Comparison of ENCODE assay signal across 28 mouse cellular contexts in genomic region chr4:67662122-67662521, GRCm38 (mm10).
DNase-seq lines count a peak whose midpoint lies in the region; ATAC-seq and TF ChIP-seq lines count a peak whose summit lies in the region.
"Had no signal": no experiment of that assay in that cellular context is flagged by ENCODE, and none has a peak within 500 bp of the region (broad histone marks: within the 10 kb centered on the region; RNA-seq: fewer than 3 reads in every experiment).

No protein-coding gene starts in this region.

- H3K4me1 ChIP-seq in forebrain, embryonic 12.5 days, result no peaks in the 10 kb centered on the region
- H3K4me1 ChIP-seq in forebrain, embryonic 10.5 days, result no peaks in the 10 kb centered on the region
- H3K4me1 ChIP-seq: embryonic facial prominence, embryonic 13.5 days; heart, embryonic 12.5 days; kidney, embryonic 15.5 days; limb, embryonic 12.5 days; liver, embryonic 15.5 days; neural tube, embryonic 13.5 days had no signal

- no peak overlapping the region for H3K27ac ChIP-seq in forebrain, embryonic 12.5 days
- H3K27ac ChIP-seq in forebrain, embryonic 10.5 days, result no peak overlapping the region
- H3K27ac ChIP-seq: embryonic facial prominence, embryonic 13.5 days; heart, adult 2 months; hindbrain, embryonic 14.5 days; kidney, embryonic 15.5 days; left cerebral cortex, adult 2 months; limb, embryonic 12.5 days; liver, embryonic 15.5 days; neural tube, embryonic 13.5 days had no signal

- peak; percentile 63; the same call in 1 of the 2 replicates for ATAC-seq in forebrain, embryonic 12.5 days (ENCODE audit: low FRiP score)
- no peak for ATAC-seq in erythroblast, adult 5-6 weeks (replicated peaks; ENCODE audit: low FRiP score, poor library complexity, severe bottlenecking)
- ATAC-seq: CD4-positive, CD25-positive, alpha-beta regulatory T cell, adult 4 months; inflammation-experienced regulatory T-cells, adult 6 months had no signal

- TF ChIP-seq POLR2A in brain, embryonic 14.5 days (IDR thresholded peaks at IDR 0.05; ENCODE audit: borderline replicate concordance, extremely low read depth, insufficient read depth, insufficient read length, poor library complexity, severe bottlenecking), result no peak

- H3K36me3 ChIP-seq in forebrain, embryonic 12.5 days (replicated peaks), result no peaks in the 10 kb centered on the region
- H3K36me3 ChIP-seq in forebrain, embryonic 10.5 days (replicated peaks), result no peaks in the 10 kb centered on the region
- H3K36me3 ChIP-seq: embryonic facial prominence, embryonic 13.5 days; heart, embryonic 12.5 days; kidney, embryonic 15.5 days; limb, embryonic 12.5 days; liver, embryonic 15.5 days; neural tube, embryonic 13.5 days had no signal

- no peak for DNase-seq in forebrain, embryonic 10.5 days (ENCODE audit: extremely low spot score, low spot score)
- peak; percentile 84 for DNase-seq in Muller cell, postnatal 12 days (ENCODE audit: inconsistent ontology term)
- DNase-seq in brain, embryonic 14.5 days (ENCODE audit: low read depth), result peak; percentile 76
- DNase-seq in retina, embryonic 14.5 days (ENCODE audit: low spot score), result peak; percentile 45
- no peak for DNase-seq in urinary bladder, postnatal 14 days (ENCODE audit: low spot score)
- DNase-seq: adrenal gland, adult 2 months; adrenal gland, postnatal 36 days; cerebellum, adult 8-10 months; embryo, embryonic 11 days; heart, adult 2 months; heart, postnatal 4 days; kidney, adult 18-20 months; kidney, postnatal 25 days; lung, embryonic 14.5 days; lung, postnatal 14 days; right cerebral cortex, postnatal 14 days had no signal

- no peak for TF ChIP-seq CTCF in brain, embryonic 14.5 days (IDR thresholded peaks at IDR 0.05; ENCODE audit: borderline replicate concordance, extremely low read depth, insufficient read depth, insufficient read length)

- no peak overlapping the region for H3K4me2 ChIP-seq in forebrain, embryonic 12.5 days
- H3K4me2 ChIP-seq: embryonic facial prominence, embryonic 13.5 days; heart, embryonic 12.5 days; hindbrain, embryonic 14.5 days; kidney, embryonic 15.5 days; limb, embryonic 12.5 days; liver, embryonic 15.5 days; lung, embryonic 14.5 days; neural tube, embryonic 13.5 days had no signal

- no peak overlapping the region for H3K4me3 ChIP-seq in forebrain, embryonic 12.5 days (replicated peaks)
- H3K4me3 ChIP-seq in forebrain, embryonic 10.5 days, result no peak overlapping the region
- H3K4me3 ChIP-seq: embryonic facial prominence, embryonic 13.5 days; heart, adult 2 months; heart, embryonic 12.5 days; kidney, embryonic 15.5 days; left cerebral cortex, adult 2 months; limb, embryonic 12.5 days; liver, embryonic 15.5 days; neural tube, embryonic 13.5 days had no signal

- 22% methylated on average over 3 of the region's 3 CpGs for WGBS in forebrain, embryonic 12.5 days
- 60% methylated on average over 3 of the region's 3 CpGs for WGBS in forebrain, embryonic 10.5 days

- no peak overlapping the region for H3K9ac ChIP-seq in forebrain, embryonic 12.5 days
- H3K9ac ChIP-seq: embryonic facial prominence, embryonic 13.5 days; heart, embryonic 12.5 days; hindbrain, embryonic 14.5 days; kidney, embryonic 15.5 days; limb, embryonic 12.5 days; liver, embryonic 15.5 days; lung, embryonic 14.5 days; neural tube, embryonic 13.5 days had no signal

- H3K27me3 ChIP-seq in forebrain, embryonic 12.5 days, result no peaks in the 10 kb centered on the region
- no peaks in the 10 kb centered on the region for H3K27me3 ChIP-seq in forebrain, embryonic 10.5 days (ENCODE audit: poor library complexity, severe bottlenecking)
- H3K27me3 ChIP-seq: embryonic facial prominence, embryonic 13.5 days; heart, embryonic 12.5 days; kidney, embryonic 15.5 days; limb, embryonic 12.5 days; liver, embryonic 15.5 days; neural tube, embryonic 13.5 days had no signal

- no peaks in the 10 kb centered on the region for H3K9me3 ChIP-seq in forebrain, embryonic 12.5 days
- H3K9me3 ChIP-seq in forebrain, embryonic 10.5 days, result no peaks in the 10 kb centered on the region; the same call in 1 of the 2 replicates
- H3K9me3 ChIP-seq: embryonic facial prominence, embryonic 13.5 days; heart, embryonic 12.5 days; kidney, embryonic 15.5 days; limb, embryonic 12.5 days; liver, embryonic 15.5 days; neural tube, embryonic 13.5 days had no signal

Comparison
In these comparisons a context has a peak if more than half of its experiments do, and no peak if none do; other contexts are left out.
1. DNase-seq: peak in Muller cell, postnatal 12 days (single experiment), brain, embryonic 14.5 days (single experiment) and retina, embryonic 14.5 days (single experiment); none in forebrain, embryonic 10.5 days (single experiment) and urinary bladder, postnatal 14 days (single experiment).